ENCODE assay signal across 8 mouse cellular contexts in the genomic region with DNA sequence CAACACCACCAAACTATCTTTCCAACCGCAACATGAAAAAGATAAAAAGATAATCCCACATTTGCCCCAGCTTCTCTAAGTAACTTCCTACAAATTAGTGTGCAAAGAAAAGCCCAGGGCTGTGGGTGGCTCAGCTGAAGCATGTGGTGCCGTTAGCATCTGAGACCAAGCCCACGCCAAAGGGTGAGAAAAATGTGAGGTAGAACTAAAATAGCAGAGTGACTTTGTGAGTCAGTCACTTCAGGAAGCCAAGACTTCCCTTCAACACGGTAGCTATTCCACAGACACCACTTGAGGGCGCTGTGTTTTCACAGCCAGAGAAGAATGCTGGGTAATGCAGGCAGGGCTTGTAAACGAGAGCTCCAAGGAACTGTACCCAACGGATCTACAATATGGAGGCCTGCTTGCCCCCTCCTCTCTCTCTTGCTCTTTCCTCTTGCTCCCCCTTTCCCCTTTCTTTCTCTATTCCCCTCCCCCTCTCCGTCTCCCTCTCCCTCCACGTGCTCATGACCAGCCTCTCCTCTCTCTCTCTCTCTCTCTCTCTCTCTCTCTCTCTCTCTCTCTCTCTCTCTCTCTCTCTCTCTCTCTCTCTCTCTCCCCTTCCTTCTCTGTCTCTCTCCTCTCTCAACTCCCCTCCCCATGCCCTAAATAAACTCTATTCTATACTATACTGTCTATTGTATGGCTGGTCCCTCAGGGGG. TPM values are rescaled to one million over a fixed set of nuclear protein-coding genes. Genes with fewer than 3 reads are reported as not detected.
DNase-seq lines count a peak whose midpoint lies in the region; ATAC-seq and TF ChIP-seq lines count a peak whose summit lies in the region.

No protein-coding gene starts in this region.

- TF ChIP-seq POLR2A in ES-Bruce4 (IDR thresholded peaks at IDR 0.05; ENCODE audit: insufficient read depth, low read length) = no peak

- TF ChIP-seq CTCF in ES-Bruce4 (IDR thresholded peaks at IDR 0.05; ENCODE audit: low read depth, low read length) = peak; percentile 76

- intact Hi-C loops in heart, postnatal 10 days (cut with DNase I) = no loop called here
- intact Hi-C loops in left cerebral cortex, postnatal 14 days (cut with DNase I) = no loop called here

- no peak for ATAC-seq in neural tube, embryonic 11.5 days (ENCODE audit: insufficient read depth, low FRiP score, low TSS enrichment)

- H3K4me3 ChIP-seq in ES-Bruce4 (ENCODE audit: low read depth, low read length) = peak overlapping the region; percentile 48
- H3K4me3 ChIP-seq in neural tube, embryonic 11.5 days (ENCODE audit: low read depth, low read length) = no peak overlapping the region

- peak overlapping the region; percentile 8; the same call in 1 of the 2 replicates for H3K27ac ChIP-seq in ES-Bruce4 (ENCODE audit: insufficient read depth, low read length)
- H3K27ac ChIP-seq in neural tube, embryonic 11.5 days (ENCODE audit: low read depth, low read length) = no peak overlapping the region

- H3K27me3 ChIP-seq in ES-Bruce4 (ENCODE audit: control insufficient read depth, insufficient read depth, low read length, poor library complexity, severe bottlenecking) = no peaks in the 10 kb centered on the region
- no peaks in the 10 kb centered on the region for H3K27me3 ChIP-seq in neural tube, embryonic 11.5 days (ENCODE audit: control insufficient read depth, insufficient read depth, low read length)

- peaks cover 3% of the 10 kb centered on the region for H3K4me1 ChIP-seq in ES-Bruce4 (ENCODE audit: control insufficient read depth, insufficient read depth, low read length)
- H3K4me1 ChIP-seq in neural tube, embryonic 11.5 days (ENCODE audit: control insufficient read depth, insufficient read depth, low read length) = no peaks in the 10 kb centered on the region

- TF ChIP-seq EP300 in ES-Bruce4 (IDR thresholded peaks at IDR 0.05; ENCODE audit: insufficient read depth, low read depth, low read length) = no peak

- 44% methylated on average over 9 of the region's 9 CpGs for WGBS in neural tube, embryonic 11.5 days

- no peak overlapping the region for H3K4me2 ChIP-seq in neural tube, embryonic 11.5 days (ENCODE audit: low read depth)

- DNase-seq in heart, adult 8-10 months (ENCODE audit: low spot score) = peak; percentile 31
- DNase-seq in heart, adult 9 months (ENCODE audit: low spot score in 2 of 2) = no peak
- peak; percentile 81 for DNase-seq in c-Kit-positive CD71-positive TER-119-positive erythroid progenitor cells, embryonic 14.5 days (ENCODE audit: low spot score)
- peak; percentile 38 to 61 for DNase-seq in heart, postnatal 10 days
- peak; percentile 82 to 93 for DNase-seq in left cerebral cortex, postnatal 14 days (ENCODE audit: low spot score in 2 of 2)
- DNase-seq in neural tube, embryonic 11.5 days (ENCODE audit: low spot score) = peak; percentile 39
- no peak for DNase-seq in Muller cell, postnatal 12 days (ENCODE audit: inconsistent ontology term)

- H3K36me3 ChIP-seq in ES-Bruce4 (ENCODE audit: control insufficient read depth, insufficient read depth, low read length, poor library complexity, severe bottlenecking) = no peaks in the 10 kb centered on the region
- no peaks in the 10 kb centered on the region for H3K36me3 ChIP-seq in neural tube, embryonic 11.5 days (ENCODE audit: control insufficient read depth, insufficient read depth, low read length)

- H3K9ac ChIP-seq in ES-Bruce4 (ENCODE audit: low read depth, poor library complexity, severe bottlenecking) = peak overlapping the region; percentile 44; the same call in 1 of the 2 replicates
- H3K9ac ChIP-seq in neural tube, embryonic 11.5 days (ENCODE audit: low read length) = no peak overlapping the region

- H3K9me3 ChIP-seq in ES-Bruce4 (replicated peaks; ENCODE audit: control insufficient read depth, insufficient read depth, low read length, poor library complexity, severe bottlenecking) = no peaks in the 10 kb centered on the region
- H3K9me3 ChIP-seq in neural tube, embryonic 11.5 days (ENCODE audit: control insufficient read depth, low read length) = no peaks in the 10 kb centered on the region

RNA-seq across cellular contexts. Expression of gene Gm7029, which starts 8.2 kb away (rescaled TPM):
- total RNA-seq in heart, adult 8-10 months (2022) = not detected
- not detected in 2 replicates for polyA plus RNA-seq in ES-Bruce4 (2011; ENCODE audit: insufficient read depth, insufficient read length, low read depth, missing spikeins)
- total RNA-seq in heart, postnatal 10 days (2021) = not detected
- total RNA-seq in left cerebral cortex, postnatal 14 days (2021) = not detected
- not detected in 2 replicates for polyA plus RNA-seq in neural tube, embryonic 11.5 days (2014; fragmentation: Nextera tagmentation; extraction: Ambion mirVana)

RNA-seq across cellular contexts. Expression of gene Cd320, which starts 22.6 kb away (rescaled TPM):
- total RNA-seq in heart, adult 8-10 months (2022) = 10 to 100 TPM; 28.9 to 33.6 (median 33.2) TPM
- 30.6 and 35.7 TPM in 2 replicates for polyA plus RNA-seq in ES-Bruce4 (2011; ENCODE audit: insufficient read depth, insufficient read length, low read depth, missing spikeins)
- 10 to 100 TPM; 19.7 to 22.9 TPM for total RNA-seq in heart, postnatal 10 days (2021)
- 10 to 100 TPM; 29.3 to 31.9 TPM for total RNA-seq in left cerebral cortex, postnatal 14 days (2021)
- polyA plus RNA-seq in neural tube, embryonic 11.5 days (2014; fragmentation: Nextera tagmentation; extraction: Ambion mirVana) = 72.6 and 79.1 TPM in 2 replicates

RNA-seq across cellular contexts. Expression of gene Kifc1, which starts 25.0 kb away (rescaled TPM):
- 1 to 10 TPM in 1 of 4 experiments, under 1 TPM in 3; 0.31 to 1.9 (median 0.51) TPM for total RNA-seq in heart, adult 8-10 months (2022)
- 155 and 186 TPM in 2 replicates for polyA plus RNA-seq in ES-Bruce4 (2011; ENCODE audit: insufficient read depth, insufficient read length, low read depth, missing spikeins)
- 10 to 100 TPM; 12.6 to 13.8 TPM for total RNA-seq in heart, postnatal 10 days (2021)
- 1 to 10 TPM; 3.1 to 3.7 TPM for total RNA-seq in left cerebral cortex, postnatal 14 days (2021)
- 8.4 and 11.0 TPM in 2 replicates for polyA plus RNA-seq in neural tube, embryonic 11.5 days (2014; fragmentation: Nextera tagmentation; extraction: Ambion mirVana)

RNA-seq across cellular contexts. Expression of gene Platr17, which starts 39.5 kb away (rescaled TPM):
- not detected for total RNA-seq in heart, adult 8-10 months (2022)
- 16.7 and 19.1 TPM in 2 replicates for polyA plus RNA-seq in ES-Bruce4 (2011; ENCODE audit: insufficient read depth, insufficient read length, low read depth, missing spikeins)
- total RNA-seq in heart, postnatal 10 days (2021) = not detected
- not detected for total RNA-seq in left cerebral cortex, postnatal 14 days (2021)
- not detected in 2 replicates for polyA plus RNA-seq in neural tube, embryonic 11.5 days (2014; fragmentation: Nextera tagmentation; extraction: Ambion mirVana)

RNA-seq across cellular contexts. Expression of gene Ndufa7, which starts 41.1 kb away (rescaled TPM):
- 100 to 1,000 TPM; 676 to 749 (median 700) TPM for total RNA-seq in heart, adult 8-10 months (2022)
- 406 and 464 TPM in 2 replicates for polyA plus RNA-seq in ES-Bruce4 (2011; ENCODE audit: insufficient read depth, insufficient read length, low read depth, missing spikeins)
- 100 to 1,000 TPM; 499 to 513 TPM for total RNA-seq in heart, postnatal 10 days (2021)
- 100 to 1,000 TPM; 229 to 243 TPM for total RNA-seq in left cerebral cortex, postnatal 14 days (2021)
- polyA plus RNA-seq in neural tube, embryonic 11.5 days (2014; fragmentation: Nextera tagmentation; extraction: Ambion mirVana) = 432 and 435 TPM in 2 replicates

Comparison
In these comparisons a context has a peak if more than half of its experiments do, and no peak if none do; other contexts are left out.
1. DNase-seq: peak in heart, adult 8-10 months (single experiment), c-Kit-positive CD71-positive TER-119-positive erythroid progenitor cells, embryonic 14.5 days (single experiment), heart, postnatal 10 days (2 of 2), left cerebral cortex, postnatal 14 days (2 of 2) and neural tube, embryonic 11.5 days (single experiment); none in heart, adult 9 months (0 of 2) and Muller cell, postnatal 12 days (single experiment).